Mouse (Mus musculus): ENCODE data around the gene Gramd2. TPM values are rescaled to one million over a fixed set of nuclear protein-coding genes. Genes with fewer than 3 reads are reported as not detected.

Gene Gramd2
- 0.20 and 0.41 TPM in 2 replicates for polyA plus RNA-seq (2015; fragmentation: Nextera tagmentation; extraction: Ambion mirVana)

DNA sequence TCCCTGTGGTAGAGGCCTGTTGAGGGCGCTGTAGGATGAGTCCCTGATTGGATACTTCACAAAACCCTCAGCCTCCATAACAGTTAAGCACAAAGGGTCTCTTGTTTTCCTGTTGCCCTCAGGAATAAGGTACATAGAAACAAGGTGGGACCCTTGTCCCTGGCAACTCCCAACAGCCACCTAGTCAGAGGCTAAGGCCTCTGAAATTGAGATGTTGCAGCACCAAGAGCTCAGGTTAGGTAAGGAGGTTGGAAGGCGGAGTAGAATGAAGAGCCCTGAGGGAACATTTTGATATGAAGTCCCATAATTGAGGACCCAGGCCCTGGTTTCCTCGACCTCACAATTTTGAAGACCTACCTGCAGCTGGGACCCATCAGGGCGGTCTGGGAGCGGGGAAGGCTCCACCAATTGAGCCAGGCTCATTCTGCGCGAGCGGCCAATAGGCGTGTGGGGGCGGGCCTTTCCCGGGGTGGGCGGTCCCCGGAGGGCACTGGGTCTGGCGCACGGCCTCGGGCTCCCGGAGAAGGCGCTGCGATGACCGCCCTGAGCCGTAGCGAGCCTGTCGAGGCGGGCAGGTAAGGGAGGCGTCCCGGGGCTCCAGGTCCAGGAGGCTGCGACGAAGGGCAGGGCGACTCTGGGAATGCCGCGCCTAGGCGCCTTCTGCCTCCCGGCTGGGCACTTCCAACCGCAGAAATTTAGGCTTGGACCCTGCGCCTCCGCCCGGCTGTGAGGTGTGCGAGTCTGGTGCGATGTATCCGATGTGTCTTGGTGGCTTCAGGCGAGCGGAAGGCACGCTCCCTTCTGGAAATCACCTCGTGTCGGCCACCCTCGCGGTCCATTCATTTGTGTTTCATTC lies at the start of gene Gramd2:
Gene Gramd2, plus strand, starts transcription at position 467 of the 856 bp plus-strand sequence.
- peak; percentile 42 for DNase-seq (ENCODE audit: low spot score)

DNA sequence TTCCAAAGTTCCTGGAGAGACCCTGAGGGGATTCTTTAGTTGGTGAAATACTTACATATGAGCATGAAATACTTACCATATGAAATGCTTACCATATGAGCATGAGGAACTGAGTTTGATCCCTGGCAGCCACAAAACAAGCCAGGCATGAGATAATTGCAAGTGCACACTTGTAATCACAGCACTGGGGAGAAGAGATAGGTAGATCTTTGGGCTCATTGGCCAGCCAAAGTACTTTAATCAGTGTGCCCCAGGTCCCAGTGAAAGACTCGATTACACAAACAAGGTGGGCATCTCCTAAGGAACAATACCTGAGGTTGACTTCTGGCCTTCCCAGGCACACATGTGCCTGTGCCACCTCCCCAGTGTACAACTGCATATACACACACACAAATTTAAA lies 41.6 kb upstream of the Gramd2 start:
- no peak for DNase-seq (ENCODE audit: low spot score)

DNA sequence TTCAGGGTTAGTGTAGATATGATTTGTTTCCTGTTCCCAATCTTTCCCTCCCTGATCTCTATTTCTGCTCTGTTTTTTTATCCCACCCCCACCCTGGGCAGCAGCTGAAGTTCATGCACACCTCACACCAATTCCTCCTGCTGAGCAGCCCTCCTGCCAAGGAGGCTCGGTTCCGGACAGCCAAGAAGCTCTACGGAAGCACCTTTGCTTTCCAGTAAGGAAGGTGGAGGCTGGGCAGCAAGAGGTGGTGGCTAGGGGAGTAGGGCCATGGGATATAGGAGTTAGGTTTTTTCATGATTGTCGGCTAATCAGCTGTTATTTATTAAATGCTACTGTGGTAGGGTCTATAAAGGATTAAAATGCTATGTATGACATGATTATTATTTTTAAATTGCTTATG lies 40.0 kb upstream of the Gramd2 start:
- DNase-seq (ENCODE audit: low spot score): no peak

DNA sequence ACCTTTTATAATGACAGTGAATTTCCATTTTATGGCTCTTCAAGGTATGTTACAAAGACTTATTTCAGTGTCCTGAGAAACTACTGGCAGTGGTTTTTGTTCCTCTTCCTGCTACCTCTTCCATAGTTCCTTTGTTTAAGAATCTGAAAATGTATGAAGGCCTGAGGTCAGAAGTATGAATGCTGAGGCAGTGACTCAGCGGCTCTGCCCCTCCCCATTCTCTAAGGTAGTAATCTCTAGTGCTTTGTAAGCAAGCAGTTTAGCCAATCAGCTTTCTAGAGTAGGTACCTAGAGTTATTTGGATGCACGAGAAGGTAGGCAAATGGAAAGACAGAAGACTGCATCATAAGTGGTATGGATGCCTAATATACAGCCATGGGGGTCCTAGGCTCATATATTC lies 38.6 kb upstream of the Gramd2 start:
- DNase-seq (ENCODE audit: low spot score): no peak

DNA sequence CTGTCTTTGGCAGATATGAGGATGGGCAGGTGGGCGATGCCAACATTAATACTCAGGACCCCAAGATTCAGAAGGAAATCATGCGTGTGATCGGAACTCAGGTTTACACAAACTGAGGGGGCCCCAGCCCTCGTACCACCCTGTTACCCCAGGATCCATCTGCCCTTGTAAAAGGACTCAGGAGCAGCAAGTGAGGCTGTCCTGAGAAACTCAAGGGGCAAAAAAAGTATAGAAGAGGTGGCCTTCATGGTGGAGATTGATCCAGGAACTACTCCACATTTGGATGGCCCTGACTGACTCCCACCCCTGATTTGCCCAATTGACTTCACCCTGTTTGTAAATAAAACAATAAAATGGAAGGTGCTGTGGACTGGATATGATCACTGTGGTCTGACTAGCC lies 30.0 kb upstream of the Gramd2 start:
- no peak for DNase-seq (ENCODE audit: low spot score)

DNA sequence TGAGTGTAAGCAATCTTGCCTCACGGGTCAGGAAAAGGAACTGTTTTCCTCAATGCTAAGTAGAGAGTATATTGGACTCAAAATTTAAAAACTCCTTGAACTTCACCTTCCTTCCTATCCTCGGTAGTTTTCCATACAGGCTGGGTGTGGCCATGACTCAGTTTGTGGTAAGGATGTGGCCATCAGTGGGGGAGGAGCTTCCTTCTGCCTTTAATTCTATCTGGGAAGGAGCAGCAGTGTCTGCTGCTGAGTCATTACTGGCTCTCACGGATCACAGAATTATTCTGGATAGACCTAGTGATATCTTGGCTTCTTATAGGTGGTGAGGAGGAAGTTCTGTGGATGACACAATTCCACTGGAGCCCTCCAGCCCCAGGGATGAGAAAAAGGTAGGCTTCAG lies 26.6 kb upstream of the Gramd2 start:
- DNase-seq (ENCODE audit: low spot score): no peak

DNA sequence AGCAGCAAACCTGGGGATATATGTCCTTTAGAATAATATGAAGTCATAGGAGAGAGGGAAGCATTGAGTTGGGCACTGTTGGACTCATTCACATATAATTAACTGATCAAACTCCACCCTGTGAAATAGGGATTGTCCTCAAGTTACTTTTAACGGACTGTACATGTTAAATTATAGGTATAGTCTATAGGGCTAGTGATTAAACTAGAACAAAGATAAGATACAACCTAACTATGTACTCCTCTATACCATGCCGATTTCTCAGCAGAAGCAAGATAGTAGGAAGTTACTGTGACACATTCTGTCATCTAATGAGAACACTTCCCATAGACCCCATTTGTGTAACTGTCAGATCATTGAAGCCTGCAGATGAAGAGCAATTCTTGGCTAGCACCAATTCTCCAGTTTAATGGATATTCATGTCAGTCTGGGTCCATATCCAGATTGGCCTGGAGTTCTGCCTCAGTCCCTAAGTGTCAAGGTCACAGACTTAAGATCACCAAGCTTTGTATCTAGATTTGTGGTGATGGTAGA lies 25.4 kb upstream of the Gramd2 start:
- no peak for DNase-seq (ENCODE audit: low spot score)

DNA sequence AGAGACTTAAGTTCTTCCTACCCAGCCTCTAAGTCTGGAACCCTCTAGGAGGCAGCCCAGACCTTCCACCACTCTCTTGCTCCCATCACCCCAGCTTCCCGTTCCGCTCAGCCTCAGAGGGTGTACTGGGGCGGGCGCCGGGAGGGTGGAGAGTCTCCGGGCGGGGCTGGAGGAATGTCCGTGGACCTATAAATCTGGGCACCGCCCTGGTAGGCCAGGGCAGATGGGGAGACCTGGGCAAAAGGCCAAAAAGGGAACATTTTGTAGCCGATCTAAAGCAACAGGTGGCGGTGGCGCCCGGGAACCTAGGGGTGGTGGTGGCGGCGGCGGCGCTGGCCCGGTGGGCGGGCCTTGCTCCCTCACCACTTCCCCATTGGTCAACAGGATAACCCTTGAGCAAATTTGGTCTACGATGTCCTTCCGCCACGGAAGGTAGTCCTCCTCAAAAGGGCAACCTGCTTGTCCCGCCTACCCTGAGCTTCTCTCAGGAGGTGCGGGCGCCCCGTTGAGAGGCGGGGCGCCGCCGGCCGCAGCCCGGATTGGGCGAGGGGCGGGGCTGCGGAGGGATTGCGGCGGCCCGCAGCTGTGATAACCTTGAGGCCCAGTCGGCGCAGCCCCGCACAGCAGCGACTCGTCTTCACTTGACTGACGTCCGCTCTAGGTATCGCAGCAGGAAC lies 23.8 kb upstream of the Gramd2 start, which contains the start of gene Pkm:
Gene Pkm, plus strand, starts transcription at position 411 of the 677 bp plus-strand sequence.
- DNase-seq (ENCODE audit: low spot score): peak; percentile 98

DNA sequence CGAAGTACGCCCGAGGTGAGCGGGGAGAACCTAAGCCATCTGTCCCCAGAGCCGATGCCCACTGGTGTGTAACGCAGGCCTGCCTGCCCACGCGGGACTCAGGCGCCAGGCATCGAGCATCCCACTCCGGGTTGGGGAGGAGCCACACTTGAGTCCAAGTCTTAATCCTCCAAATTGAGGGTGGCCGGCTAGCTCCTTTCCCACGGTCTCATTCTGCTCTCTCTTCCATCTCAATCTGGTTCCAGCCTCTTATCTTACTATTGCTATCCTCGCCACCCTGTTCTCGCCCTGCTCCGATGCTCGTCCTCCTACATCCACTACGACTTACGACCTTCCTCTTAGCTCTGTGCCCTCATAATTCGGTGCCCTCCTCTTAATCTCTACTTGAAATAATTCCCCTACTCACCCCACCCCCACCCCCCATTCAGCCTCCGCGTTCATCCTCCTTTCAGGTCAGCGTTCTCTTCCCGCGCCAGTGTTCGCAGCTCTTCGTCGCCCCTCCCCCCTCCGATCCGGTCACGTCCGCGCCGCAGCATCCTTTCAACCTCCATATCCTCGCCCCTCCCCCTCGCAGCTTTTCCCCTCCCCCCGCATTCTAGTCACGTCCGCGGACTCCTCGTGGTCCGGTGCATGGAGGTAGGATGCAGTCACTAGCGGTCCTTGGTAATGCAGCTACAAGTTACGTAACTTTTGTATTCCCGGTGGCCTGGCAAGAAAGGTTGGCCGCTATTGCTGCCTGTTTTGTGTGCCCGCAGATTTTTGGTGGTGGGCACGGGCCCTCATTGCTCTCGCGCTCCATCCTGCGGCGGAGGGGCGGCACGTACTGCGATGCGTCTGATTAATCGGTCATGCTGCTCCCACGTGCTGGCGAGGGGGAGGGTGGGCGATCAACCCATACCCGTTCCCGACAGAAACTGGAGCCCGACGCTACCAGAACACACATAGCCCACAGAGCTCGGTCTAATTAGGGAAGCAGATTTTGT lies 23.0 kb upstream of the Gramd2 start:
- DNase-seq (ENCODE audit: low spot score): peak; percentile 80

DNA sequence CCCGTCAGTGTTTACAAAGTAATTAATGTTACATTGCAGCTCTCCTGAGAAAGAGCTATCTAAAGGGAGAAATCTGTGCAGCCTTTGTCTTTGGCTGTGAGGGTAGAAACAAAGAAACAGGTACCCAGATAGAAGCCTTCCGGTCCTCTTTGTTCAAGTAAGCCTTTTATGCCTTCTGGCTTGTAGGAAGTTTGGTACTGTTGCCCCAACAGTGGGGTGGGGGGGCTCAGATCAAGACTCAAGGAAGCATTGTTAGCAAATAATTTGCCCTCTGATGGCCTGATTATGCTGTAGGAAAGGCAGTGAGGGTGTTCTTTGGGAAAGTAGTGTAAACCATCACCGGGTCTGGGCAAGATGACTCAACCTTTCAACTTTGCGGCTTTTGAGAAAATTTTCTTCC lies 21.8 kb upstream of the Gramd2 start:
- peak; percentile 38 for DNase-seq (ENCODE audit: low spot score)

DNA sequence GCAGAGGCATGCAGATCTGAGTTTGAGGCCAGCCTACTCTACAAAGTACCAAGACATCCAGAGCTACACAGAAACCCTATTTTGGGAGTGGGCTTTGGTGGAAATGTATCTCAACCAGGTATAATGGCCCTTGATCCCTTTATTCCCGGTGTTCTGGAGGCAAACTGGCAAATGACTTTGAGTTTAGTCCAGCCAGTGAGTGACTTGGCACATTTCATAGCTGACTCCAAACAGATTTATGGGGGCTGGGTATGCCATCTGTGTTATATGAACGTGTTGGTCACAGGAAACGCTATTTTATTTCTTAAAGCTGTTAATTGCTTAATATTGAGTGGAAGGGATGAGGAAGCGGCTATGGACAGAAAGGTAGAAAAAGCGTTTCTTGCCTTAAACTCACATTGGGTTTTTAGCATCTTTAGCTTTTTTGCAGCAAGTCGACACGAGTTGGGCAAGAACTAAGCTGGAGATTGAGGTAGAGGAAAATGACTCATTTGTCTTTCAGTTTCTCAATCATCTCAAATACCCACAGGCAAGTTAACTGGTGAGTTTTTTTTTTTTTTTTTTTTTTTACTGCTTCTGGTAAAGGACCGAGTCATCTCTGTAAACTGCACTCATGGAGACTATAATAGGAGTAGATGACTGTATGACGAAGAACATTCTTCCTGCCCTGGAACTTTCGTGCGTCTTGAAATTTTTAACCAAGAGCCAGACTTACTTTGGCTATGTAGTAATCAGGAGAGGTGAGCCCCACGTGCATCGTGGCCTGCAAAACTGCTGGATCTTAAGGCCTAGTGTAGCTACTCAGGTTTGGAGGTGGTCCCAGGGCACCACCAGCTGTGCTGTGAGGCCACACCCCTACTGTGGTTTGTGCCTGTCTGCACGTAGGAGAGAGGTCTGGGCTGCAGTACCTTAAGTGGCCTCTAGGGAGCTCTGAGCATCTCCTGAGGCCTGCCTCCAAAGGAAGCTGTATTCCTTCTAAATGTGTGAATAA lies 20.6 kb upstream of the Gramd2 start:
- DNase-seq (ENCODE audit: low spot score): peak; percentile 94

DNA sequence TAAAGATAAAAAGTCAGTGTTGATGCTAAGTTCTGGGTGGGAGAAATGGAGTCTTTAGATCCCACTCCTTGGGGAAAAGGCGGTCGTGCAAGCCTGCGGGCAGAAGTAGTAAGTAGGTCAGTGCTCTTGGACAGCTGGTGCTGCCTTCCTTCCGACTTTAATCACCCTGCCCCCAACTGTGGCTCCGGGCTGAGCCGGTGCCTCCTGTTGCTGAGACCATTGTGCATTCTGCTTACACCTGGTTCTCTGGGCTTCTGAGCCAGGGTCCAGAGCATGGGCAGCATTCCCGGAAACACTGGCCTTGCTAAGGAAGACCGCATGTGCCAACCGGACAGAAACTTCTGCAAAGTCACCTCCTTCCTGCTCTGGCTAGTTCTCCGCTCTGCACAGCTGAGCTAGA lies 19.5 kb upstream of the Gramd2 start:
- no peak for DNase-seq (ENCODE audit: low spot score)

DNA sequence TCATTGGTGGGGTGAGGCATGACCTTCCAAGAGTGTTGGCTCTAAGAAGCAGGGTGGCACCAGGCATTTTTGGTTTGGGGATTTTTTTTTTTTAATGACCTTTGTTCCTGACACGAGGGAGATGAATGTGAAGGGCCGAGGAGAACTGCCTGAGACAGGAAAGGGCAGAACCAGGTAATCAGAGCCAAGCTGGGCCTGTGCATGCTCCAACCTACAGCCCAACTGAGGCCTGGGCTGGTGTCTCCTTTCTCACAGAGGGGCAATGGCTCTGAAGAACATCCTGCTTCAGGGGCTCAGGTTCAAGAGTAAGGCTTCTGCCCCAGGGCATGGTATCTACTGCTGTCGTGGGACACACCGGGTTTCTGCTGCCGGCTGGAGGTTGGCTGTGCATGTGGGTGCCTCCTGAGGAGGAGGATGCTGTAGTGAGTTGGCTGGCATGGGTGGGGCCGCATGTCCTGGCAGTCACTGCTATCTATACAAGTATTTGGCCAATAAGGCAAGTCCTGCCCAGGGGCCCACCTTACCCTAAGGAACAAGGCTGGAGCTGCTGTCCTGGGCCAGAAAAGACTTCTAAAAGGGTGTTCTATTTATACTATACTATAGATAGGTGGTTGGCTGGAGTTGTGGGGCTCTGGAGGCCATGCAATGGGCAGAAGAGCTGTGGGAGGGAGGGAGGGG lies 18.5 kb upstream of the Gramd2 start:
- DNase-seq (ENCODE audit: low spot score): no peak

DNA sequence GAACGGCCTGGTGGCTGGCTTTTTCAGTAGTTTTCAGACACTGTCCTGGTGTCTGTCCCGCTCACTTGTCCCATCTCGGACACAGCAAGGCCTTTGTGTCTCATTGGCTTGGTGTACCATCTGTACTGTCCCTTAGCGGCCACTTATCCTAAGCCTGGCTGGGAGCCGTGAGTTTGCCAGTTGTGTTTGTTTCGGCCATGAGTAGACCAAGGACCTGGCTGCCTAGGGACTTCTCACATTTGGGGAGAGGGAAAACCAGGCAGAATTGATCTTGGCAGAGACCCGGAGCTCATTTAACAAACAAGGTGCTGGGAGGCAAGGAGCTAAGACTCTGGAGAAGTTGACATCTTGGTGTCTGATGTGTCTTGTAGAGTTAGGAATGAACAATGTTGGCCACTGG lies 16.7 kb upstream of the Gramd2 start:
- DNase-seq (ENCODE audit: low spot score): no peak

DNA sequence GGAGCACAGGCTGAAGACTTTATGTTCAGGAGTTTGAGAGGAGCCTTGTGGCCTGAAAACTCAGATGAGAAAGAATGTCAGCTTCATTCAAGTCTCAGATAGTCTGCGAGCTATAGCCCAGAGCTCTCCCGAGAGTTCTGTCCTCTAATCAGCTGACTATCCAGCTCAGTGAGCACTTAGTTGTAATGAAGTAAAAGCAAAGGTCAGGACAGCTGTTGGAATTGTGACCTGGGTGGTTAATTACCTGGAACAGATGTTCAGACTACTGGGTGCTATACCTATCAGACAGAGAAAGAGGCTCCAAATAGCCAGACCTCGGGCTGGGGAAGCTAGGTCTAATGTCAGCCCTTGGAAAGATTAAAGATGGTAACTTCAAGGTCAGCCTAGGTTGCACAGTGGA lies 16.0 kb upstream of the Gramd2 start:
- no peak for DNase-seq (ENCODE audit: low spot score)

DNA sequence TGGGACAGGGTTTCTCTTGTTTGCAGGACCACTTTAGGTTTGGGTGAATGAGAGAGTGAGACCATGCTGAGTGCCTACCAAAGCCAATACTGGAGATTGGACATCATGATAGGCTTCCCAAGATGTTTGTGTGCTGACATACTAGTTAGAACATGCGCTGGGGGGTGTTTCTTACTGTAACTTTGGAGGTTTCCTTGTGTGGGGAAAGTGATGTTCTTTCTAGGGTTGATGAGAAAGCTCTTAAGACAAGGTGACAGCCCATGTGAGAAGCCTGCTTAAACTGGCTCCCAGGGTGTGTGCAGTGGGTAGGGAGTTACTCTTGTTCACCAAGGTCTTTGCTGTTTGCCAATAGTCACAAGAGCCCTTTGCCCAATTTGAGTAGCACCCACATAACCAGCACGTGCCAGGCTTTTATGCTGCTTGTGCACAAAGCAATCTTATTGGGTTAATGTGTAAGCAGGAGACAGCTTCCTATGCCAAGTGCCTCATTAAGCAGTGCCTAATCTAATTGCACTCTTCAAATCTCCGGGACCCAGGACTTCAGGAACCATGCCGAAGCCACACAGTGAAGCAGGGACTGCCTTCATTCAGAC lies 15.2 kb upstream of the Gramd2 start:
- DNase-seq (ENCODE audit: low spot score): no peak

DNA sequence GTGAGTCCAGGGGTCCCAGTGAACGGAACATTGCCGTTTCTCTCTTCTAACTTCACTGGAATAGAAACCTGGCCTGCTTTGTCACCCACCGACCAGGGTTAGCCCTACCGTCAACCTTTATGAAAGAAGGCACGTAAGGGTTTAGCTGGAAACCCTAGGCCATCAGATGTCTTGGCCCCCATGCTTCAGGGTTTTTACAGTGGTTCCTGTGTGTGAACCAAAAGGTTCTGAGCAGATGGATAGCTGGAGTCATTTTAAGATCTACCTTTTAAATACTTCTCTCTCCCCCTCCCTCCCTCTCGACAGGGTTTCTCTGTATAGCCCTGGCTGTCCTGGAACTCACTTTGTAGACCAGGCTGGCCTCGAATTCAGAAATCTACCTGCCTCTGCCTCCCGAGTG lies 13.9 kb upstream of the Gramd2 start:
- no peak for DNase-seq (ENCODE audit: low spot score)

DNA sequence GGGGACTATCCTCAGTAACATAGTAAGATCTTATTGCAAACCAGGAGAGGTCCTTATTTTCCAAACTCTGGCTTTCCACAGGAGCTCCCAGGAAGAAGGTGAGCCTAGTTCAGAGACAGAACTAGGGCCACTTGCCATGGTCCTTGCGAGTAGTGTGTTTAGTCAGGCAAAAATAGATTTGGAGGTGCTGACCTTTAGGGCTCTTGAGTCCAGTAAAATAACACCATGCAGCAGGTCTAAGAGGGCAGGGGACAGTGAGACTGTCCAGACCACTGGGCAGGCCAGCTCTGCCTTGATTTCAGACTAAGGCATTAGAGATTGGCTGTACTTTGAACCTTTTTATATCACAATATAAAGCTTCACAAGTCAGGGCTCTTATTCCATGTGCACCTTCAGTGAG lies 13.1 kb upstream of the Gramd2 start:
- DNase-seq (ENCODE audit: low spot score): no peak

DNA sequence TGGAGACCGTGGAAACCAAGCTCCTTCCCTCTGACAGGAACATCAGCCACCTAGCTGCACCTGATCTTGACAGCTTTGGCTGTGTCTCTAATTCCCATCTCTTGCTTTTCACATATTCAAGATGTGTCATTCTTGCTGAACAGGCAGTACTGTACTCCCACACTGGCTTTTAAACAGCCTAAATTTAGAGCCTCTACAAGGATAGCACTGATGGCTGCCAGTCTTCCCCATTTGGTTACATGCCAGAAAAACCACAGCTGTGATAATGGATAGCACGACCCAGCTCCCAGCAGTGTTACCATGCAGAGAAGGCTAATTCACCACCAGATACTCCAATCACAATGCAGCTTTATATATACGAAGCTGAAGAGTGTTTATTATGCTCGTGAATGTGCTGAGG lies 12.7 kb upstream of the Gramd2 start:
- DNase-seq (ENCODE audit: low spot score): no peak

All from thymus, postnatal 0 days (tissue).